Mouse (Mus musculus): Measurements from ENCODE around the gene Zfp541.

Zfp541 gene

GRCm38 (mm10) chr7:16044531-16044930 is 17.1 kb upstream of the Zfp541 start:
- in situ Hi-C loops (cut with MboI): no loop called here

- in situ Hi-C loops (cut with MboI): loop anchor here (5.0 kb wide), 1 partner anchor 63 kb away; no protein-coding TSS in a partner anchor
Measured at GRCm38 (mm10) chr7:16045538-16045937, 16.1 kb upstream of the Zfp541 start.

DNA sequence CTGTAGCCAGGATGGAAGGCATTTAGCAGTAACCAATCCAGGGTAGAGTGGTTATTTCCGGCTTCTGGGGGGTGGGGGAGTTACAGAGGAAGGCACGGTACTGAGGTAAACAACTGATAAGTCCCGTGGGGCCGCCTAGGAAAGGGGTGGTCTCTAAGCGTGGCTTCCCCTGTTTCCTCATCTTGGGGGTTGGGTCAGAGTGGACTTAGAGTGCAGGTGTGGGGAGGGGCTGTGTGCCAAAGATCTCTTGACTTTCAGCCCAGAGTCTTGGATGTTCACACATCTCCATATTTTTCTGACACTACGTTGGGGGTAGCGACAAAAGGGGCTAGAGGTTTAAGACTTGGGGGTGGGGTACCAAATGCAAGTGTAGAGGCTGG is 15.5 kb upstream of the Zfp541 start:
- in situ Hi-C loops (cut with MboI): loop anchor here (5.0 kb wide), 1 partner anchor 64 kb away; no protein-coding TSS in a partner anchor

DNA sequence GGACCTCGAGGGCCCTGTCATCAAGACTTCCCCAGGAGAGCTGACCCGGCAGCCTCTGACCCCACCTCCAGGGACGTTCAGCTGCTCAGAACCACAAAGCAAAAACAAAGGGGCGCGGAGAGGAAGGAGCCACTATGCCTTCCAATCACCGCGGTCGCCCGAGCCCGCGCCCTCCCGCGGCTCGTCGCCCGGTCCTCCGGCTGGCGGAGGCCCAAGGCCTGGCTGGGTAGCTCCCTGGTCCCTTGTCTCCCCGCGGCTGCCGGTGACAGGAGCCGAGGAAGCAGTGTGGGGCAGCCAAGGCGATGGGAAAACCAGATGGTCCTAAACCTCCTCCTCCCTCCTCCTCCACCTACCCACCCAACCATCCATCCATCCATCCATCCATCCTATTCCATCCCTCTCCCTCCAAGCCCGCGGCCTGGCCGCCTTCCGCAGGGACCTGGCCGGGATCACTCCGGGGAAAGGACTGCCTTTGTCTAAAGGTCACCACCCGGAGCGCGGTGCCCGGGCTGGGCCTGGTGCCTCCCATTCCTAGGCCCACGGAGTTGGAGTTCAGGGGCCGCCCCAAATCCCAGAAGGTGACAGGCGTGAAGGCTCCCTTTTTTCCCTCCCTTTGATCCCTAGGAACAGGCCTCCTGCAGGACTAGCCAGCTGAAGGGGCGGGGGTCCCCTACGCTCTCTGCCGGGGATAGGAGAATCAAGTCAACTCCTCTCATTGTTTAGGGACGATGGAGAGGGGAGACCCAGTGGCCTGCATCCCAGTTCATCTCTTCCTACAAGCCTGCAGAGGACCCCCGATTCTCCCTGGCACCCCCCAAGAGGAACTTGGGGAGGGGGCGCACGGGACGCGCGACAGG is 14.9 kb upstream of the Zfp541 start:
- in situ Hi-C loops (cut with MboI): loop anchor here (5.0 kb wide), 1 partner anchor 64 kb away; no protein-coding TSS in a partner anchor

GRCm38 (mm10) chr7:16047338-16048146 is 14.1 kb upstream of the Zfp541 start, which contains the start of gene Bicra:
Bicra (minus strand) TSS chr7:16047921.
- in situ Hi-C loops (cut with MboI): loop anchor here (5.0 kb wide), 1 partner anchor 65 kb away; no protein-coding TSS in a partner anchor

- in situ Hi-C loops (cut with MboI): loop anchor here (5.0 kb wide), 1 partner anchor 66 kb away; no protein-coding TSS in a partner anchor
Measured at GRCm38 (mm10) chr7:16048164-16048564, 13.4 kb upstream of the Zfp541 start.

DNA sequence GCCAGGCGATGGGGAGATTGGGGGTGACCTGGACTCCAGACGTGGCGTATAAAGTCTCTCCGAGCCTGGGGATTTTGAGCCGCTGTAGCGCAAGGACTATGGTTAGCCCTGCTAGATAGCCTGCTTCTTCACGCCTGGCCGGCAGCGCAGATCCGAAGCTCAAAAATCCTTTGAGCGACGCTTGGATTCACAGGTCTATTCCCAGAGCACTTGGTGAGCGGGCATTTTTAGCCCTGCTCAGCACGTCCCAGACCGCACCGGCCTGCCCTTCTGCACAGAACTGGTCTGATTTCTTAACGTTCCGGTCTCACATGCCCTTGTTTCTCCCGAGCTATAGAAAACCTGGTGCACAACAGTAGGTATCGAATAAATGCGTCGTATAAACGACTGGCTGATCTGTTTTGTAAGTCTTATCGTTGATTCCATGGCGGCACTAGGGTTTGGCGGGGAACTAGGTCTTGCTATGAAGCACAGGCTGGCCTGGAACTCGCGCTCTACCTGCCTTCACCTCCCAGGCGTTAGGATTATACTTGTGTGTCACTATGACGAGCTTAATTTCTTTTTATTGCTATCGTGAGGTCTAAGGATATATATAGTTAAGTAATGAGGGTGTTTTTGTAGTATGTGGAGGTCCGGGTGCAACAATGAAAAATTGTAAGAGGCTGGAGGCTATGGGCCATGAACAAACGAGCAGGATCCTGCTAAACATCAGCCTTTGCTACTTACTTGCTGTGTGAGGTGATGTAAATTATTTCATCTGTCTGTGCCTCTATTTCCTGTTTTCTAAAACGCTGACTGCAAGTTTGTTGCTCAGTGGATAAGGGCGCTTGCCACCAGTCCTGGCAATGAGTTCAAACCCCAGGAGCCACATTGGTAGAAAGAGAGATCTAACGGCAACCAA is 12.7 kb upstream of the Zfp541 start:
- in situ Hi-C loops (cut with MboI): loop anchor here (5.0 kb wide), 1 partner anchor 67 kb away; no protein-coding TSS in a partner anchor

GRCm38 (mm10) chr7:16049576-16049915 is 12.1 kb upstream of the Zfp541 start:
- in situ Hi-C loops (cut with MboI): loop anchor here (5.0 kb wide), 1 partner anchor 67 kb away; no protein-coding TSS in a partner anchor

GRCm38 (mm10) chr7:16050600-16050999 is 11.0 kb upstream of the Zfp541 start:
- in situ Hi-C loops (cut with MboI): no loop called here

- in situ Hi-C loops (cut with MboI): no loop called here
Measured at GRCm38 (mm10) chr7:16051883-16052595, 9.6 kb upstream of the Zfp541 start.

- in situ Hi-C loops (cut with MboI): no loop called here
Measured at GRCm38 (mm10) chr7:16052684-16053083, 8.9 kb upstream of the Zfp541 start.

DNA sequence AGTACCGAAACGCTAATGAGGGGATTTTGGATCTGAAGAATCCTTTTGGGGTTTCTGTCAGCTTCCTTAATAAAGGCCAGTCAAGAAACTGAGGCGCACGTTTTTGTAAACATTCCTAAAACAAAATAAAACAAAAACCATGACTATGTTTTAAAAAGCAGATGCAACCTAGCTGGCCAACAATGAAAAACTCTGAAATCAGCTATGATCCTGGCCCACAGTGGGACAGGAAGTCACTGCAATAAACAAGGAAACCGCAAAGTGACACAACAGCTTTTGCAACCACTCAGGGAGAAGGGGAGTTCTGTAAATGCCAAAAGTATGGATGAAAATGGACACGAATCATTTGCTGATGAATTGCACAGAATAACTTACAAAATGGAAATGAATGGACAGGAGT is 8.5 kb upstream of the Zfp541 start:
- in situ Hi-C loops (cut with MboI): no loop called here

- in situ Hi-C loops (cut with MboI): no loop called here
Measured at GRCm38 (mm10) chr7:16054966-16055365, 6.6 kb upstream of the Zfp541 start.

GRCm38 (mm10) chr7:16055665-16056064 is 5.9 kb upstream of the Zfp541 start:
- in situ Hi-C loops (cut with MboI): no loop called here

- in situ Hi-C loops (cut with MboI): no loop called here
Measured at GRCm38 (mm10) chr7:16056459-16057135, 5.0 kb upstream of the Zfp541 start.

DNA sequence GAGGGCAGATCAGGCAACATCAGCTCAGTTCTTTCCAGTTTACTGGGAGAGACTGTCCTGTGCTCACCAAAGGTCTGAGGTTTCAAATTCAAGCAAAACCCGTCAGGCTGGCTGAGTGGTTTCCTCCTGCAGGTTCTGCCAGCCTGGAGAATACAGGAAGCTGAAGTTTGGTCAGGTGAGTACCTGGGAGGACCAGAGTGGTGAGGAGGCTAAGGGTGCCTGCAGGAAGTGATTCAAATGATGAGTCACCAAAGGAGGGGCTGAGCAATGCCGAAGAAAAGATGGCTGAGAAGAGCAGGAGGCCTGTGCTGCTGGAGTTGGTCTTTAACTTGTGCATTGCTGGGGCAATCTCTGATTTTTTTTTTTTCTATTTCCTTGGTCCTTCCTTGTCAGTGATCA is 4.5 kb upstream of the Zfp541 start:
- in situ Hi-C loops (cut with MboI): no loop called here

DNA sequence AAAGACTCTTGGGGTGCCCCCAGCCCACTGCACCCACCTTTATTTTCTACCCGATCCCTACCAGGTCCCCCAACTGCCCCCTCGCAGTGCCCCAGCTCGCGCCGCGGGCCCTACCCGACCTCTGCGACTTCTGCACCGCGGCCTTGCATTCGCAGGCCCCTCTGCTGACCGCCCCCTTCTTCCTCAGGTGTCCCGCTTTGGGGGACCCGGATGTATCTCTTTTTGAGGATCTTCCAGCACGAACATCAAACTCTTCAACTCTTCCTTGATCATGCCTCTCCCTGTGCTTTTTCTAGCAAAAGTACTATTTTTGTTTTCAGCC is 446 bp downstream of the Zfp541 start:
- in situ Hi-C loops (cut with MboI): no loop called here

DNA sequence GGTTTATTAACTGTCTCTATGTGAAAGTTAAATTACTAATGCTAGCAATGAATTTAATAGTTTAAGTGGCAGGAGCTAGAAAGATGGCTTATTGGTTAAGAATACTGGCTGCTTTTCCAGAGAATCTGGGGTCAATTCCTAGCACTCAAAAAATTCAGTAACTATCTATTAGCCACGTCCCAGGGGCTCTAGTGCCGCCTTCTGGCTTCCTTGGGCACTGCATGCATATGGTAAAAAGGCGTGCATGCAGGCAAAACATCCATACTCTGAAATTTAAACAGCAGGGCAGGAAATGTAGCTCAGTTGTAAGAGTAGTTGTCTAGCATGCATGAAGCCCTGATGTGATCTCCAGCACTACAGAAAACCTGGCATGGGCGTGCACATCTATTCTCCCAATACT is 1.9 kb downstream of the Zfp541 start:
- in situ Hi-C loops (cut with MboI): no loop called here

- in situ Hi-C loops (cut with MboI): no loop called here
Measured at GRCm38 (mm10) chr7:16070846-16071245, 9.2 kb downstream of the Zfp541 start.

- in situ Hi-C loops (cut with MboI): no loop called here
Measured at GRCm38 (mm10) chr7:16071906-16072305, 10.3 kb downstream of the Zfp541 start.

Measured in mature B cell (primary cell).